Mouse (Mus musculus) embryonic facial prominence, embryonic 14.5 days (tissue): ENCODE data around the gene Vill. TPM values are rescaled to one million over a fixed set of nuclear protein-coding genes. Genes with fewer than 3 reads are reported as not detected.

Experiments used
- ATAC-seq: fragments of 200-750 bp; cut with Nextera tagmentation; 2 replicates; pipeline ENCODE4 v1.8.0; 2017; ENCODE audit warnings: low read depth, moderate number of reproducible peaks, moderate TSS enrichment
- DNase-seq: peaks from one replicate; pipeline ENCODE4 v3.0.0-alpha.2; 2015; ENCODE audit warnings: low spot score
- H3K27ac ChIP-seq: fragments of 300-500 bp; sonication (generic); replicated peaks from 2 replicates; pipeline ENCODE4 v1.5.1; 2014; ENCODE audit warnings: low read depth, mild to moderate bottlenecking, low read length, moderate library complexity
- H3K27me3 ChIP-seq: fragments of 300-500 bp; sonication (generic); replicated peaks from 2 replicates; pipeline ENCODE4 v1.6.1; 2014; ENCODE audit warnings: low read length; ENCODE audit not compliant: control insufficient read depth, insufficient read depth
- H3K36me3 ChIP-seq: fragments of 300-500 bp; sonication (generic); 2 replicates; pipeline ENCODE4 v1.6.1; 2014; ENCODE audit warnings: low read length, mixed read lengths; ENCODE audit not compliant: control insufficient read depth, insufficient read depth
- H3K4me1 ChIP-seq: fragments of 300-500 bp; sonication (generic); 2 replicates; pipeline ENCODE4 v1.6.1; 2014; ENCODE audit warnings: antibody characterized with exemption, low read length; ENCODE audit not compliant: control insufficient read depth, insufficient read depth
- H3K4me2 ChIP-seq: fragments of 300-500 bp; sonication (generic); 2 replicates; pipeline ENCODE4 v1.6.1; 2014; ENCODE audit warnings: low read depth, mild to moderate bottlenecking, low read length, moderate library complexity, mixed read lengths
- H3K4me3 ChIP-seq: fragments of 300-500 bp; sonication (generic); 2 replicates; pipeline ENCODE4 v1.5.1; 2014; ENCODE audit warnings: low read depth, mild to moderate bottlenecking, low read length
- H3K9ac ChIP-seq: fragments of 300-500 bp; sonication (generic); 2 replicates; pipeline ENCODE4 v1.6.1; 2014; ENCODE audit warnings: low read depth, mild to moderate bottlenecking, low read length, moderate library complexity, mixed read lengths
- H3K9me3 ChIP-seq: fragments of 300-500 bp; sonication (generic); 2 replicates; pipeline ENCODE4 v1.6.1; 2016; ENCODE audit warnings: low read length; ENCODE audit not compliant: control insufficient read depth
- WGBS: fragments of 180-500 bp; shearing (Covaris S2); extraction: QIAGEN DNeasy Blood & Tissue Kit; methylation state at CpG from one replicate; pipeline ENCODE4 v1.1.7; 2014; 5-methylcytosine and 5-hydroxymethylcytosine counted together
- polyA plus RNA-seq: library from polyadenylated mRNA; unstranded; fragments of >200 nt; fragmentation: Nextera tagmentation; extraction: Ambion mirVana; gene quantifications from 2 replicates; pipeline ENCODE4 v1.2.1, GENCODE M21; 2014

Gene Vill
- polyA plus RNA-seq, 1 experiment from 2014 or later, result 15.0 TPM

DNA sequence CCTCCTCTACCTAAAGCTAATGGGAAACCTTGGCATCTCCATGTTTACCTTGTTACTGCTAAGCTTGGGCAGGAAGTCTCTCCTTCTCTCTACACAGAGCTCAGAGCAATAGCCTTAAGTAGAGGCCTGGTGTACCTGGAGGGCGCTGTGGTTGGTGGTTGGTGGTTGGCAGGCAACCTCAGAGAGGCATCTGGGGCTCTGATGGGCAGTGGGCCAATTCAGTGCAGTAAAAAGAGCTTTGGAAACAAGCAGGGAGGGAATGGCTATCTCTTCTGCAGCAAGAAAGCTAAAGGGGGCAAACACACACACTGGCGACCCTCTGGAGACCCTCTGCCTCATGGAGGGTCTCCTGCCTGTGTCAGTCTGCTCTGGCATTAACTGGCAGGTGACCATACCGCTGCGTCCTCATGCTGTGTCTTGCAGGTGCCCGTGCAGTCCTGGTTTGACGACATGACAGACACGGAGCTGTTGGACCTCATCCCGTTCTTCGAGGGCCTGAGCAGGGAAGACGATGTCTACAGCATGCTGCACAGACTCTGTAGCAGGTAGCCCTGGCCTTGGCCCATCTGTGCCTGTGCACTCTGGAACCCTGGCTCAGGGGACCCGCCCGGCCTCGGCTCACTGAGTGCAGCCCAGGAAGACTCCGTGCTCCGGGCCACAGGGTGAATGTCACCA is 12.3 kb upstream of the Vill start:
- Histone ChIP-seq H3K4me3 (no peak overlapping the region), H3K36me3 (peaks cover 72% of the 10 kb centered on the region), H3K9ac (no peak overlapping the region), H3K27me3 (no peaks in the 10 kb centered on the region), H3K4me1 (no peaks in the 10 kb centered on the region; the same call in 1 of the 2 replicates), H3K9me3 (no peaks in the 10 kb centered on the region), H3K4me2 (no peak overlapping the region), H3K27ac (no peak overlapping the region)
- ATAC-seq (no peak), DNase-seq (no peak)
- WGBS, result 87% methylated on average over 15 of the region's 15 CpGs

DNA sequence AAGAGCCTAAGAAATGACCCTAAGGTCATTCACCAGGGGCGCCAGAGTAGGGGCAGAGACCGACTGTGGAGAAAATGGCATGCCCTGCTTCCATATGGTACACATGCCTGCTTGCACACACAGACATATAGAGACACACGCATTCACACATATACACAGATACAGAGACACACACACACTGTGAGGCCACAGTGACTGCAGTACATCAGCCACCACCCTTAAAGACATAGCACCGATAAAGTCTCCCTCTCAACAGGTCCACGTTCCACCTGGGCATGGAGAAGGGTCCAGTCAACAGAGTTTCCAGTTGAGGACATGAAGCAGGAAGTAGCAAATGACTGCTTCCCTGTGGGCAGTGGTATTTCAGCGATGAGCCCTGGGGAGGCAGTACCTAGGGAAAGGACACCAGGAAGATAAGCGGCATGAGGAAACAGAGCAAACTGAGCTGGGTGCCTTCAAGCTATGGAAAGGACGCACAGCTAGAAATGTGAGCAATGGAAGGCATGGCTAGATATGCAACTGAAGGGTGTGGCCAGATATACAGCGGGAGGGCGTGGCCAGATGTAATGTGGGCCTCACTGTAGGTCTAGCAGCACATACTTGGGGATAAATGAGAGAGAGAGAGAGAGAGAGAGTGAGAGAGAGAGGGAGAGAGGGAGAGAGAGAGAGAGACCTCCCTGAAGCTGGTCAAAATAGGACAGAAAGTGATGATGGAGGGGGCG is 4.2 kb upstream of the Vill start:
- ATAC-seq (no peak), DNase-seq (no peak)
- WGBS, result 66% methylated on average over 11 of the region's 11 CpGs
- Histone ChIP-seq H3K36me3 (peaks cover 7% of the 10 kb centered on the region; the same call in 1 of the 2 replicates), H3K27me3 (no peaks in the 10 kb centered on the region), H3K4me1 (peaks cover 15% of the 10 kb centered on the region), H3K9me3 (no peaks in the 10 kb centered on the region), H3K4me2 (no peak overlapping the region), H3K9ac (no peak overlapping the region), H3K4me3 (no peak overlapping the region), H3K27ac (no peak overlapping the region)

DNA sequence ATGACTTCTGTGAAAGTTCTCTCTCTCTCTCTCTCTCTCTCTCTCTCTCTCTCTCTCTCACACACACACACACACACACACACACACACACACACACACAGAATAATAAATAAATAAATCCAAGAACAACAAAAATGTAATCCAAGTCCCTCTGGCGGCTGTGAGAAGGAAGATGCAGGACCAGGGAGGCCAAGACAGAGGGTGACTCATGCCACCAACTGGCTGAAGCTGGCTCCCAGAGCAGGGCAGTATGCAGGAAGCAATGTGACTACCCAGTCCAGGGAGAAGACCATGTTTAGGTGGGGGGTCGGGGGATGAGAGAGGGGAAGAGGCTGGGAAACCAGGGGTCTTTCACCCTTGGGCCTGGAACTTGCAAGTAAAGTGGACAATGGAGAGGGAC is 1.4 kb upstream of the Vill start:
- Histone ChIP-seq H3K9ac (no peak overlapping the region), H3K4me1 (peaks cover 15% of the 10 kb centered on the region), H3K36me3 (no peaks in the 10 kb centered on the region), H3K4me2 (no peak overlapping the region), H3K27me3 (no peaks in the 10 kb centered on the region), H3K27ac (no peak overlapping the region), H3K4me3 (no peak overlapping the region), H3K9me3 (no peaks in the 10 kb centered on the region)
- ATAC-seq (no peak), DNase-seq (no peak)
- WGBS, result 77% methylated on average over 2 of the region's 2 CpGs

DNA sequence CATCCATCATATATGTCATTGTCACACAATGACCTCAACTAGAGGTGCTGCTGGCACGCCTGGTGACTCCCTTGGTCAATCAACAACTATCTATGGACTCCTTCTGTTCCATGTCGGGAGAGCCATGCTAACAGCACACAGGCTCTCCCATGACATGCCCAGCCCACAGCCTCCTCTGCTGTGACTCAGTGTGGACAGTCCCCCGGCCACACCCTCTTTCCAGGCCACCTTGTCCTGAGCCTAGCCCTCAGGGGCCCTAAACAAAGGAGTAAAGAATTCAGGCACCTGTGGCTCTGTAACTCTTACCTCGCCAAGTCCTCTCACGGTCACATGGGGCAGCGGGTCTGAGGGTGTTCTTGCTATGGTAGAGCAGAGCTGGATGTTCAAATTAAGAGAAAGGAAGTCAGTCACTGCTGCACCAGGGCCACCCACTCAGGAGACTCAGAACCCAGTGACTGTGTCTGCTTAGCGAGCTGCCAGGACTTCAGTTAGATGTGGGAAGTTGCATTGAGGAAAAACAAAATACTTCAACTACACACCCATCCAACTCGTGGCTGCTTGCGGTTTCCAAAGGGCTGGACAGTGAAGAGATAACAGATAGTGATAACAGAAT is 1.5 kb downstream of the Vill start:
- no peak for DNase-seq
- no peak overlapping the region for H3K4me3 ChIP-seq
- WGBS, result 76% methylated on average over 9 of the region's 9 CpGs
- no peak for ATAC-seq
- H3K4me2 ChIP-seq, result no peak overlapping the region
- H3K27ac ChIP-seq, result no peak overlapping the region
- peaks cover 15% of the 10 kb centered on the region for H3K4me1 ChIP-seq
- H3K27me3 ChIP-seq, result no peaks in the 10 kb centered on the region
- no peaks in the 10 kb centered on the region; the same call in 1 of the 2 replicates for H3K36me3 ChIP-seq
- H3K9ac ChIP-seq, result no peak overlapping the region
- no peaks in the 10 kb centered on the region for H3K9me3 ChIP-seq

DNA sequence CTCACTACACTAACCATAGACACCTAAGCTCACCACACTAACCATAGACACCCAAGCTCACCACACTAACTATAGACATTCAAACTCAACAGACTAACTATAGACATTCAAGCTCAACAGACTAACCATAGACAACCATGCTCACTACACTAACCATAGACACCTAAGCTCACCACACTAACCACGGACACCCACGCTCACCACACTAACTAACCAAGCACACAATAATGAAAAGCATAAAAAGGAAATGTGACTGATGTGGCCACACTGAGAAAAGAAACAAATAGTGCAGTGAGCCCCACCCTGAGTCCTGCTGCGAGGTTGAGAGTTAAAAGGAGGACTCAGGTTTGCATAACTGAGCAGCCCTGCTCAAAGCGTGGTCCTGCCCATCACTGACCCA is 2.8 kb downstream of the Vill start:
- H3K36me3 ChIP-seq, result no peaks in the 10 kb centered on the region; the same call in 1 of the 2 replicates

DNA sequence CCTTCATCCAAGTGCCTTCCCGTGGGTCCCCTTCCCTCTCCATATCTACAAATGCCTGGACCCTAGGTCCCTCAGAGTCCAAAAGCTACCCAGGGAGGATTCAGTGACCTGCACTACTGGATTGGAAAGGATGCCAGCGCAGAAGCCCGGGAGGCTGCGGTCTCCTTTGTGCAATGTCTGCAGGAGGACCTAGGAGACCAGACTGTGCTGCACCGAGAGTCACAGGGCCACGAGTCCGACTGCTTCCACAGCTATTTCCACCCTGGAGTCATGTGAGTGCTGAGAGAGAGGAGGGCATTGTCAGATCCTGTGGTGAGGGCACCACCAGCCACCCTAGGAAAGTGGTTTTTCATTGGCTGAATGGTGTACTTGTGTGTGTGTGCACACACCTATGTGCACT is 5.7 kb downstream of the Vill start:
- ATAC-seq (no peak), DNase-seq (no peak)
- Histone ChIP-seq H3K4me1 (0 out of 2 replicates have a peak, but pooled peaks cover under 1% of the 10 kb centered on the region), H3K9ac (no peak overlapping the region), H3K9me3 (no peaks in the 10 kb centered on the region), H3K4me3 (no peak overlapping the region), H3K36me3 (no peaks in the 10 kb centered on the region; the same call in 1 of the 2 replicates), H3K4me2 (no peak overlapping the region), H3K27me3 (no peaks in the 10 kb centered on the region), H3K27ac (no peak overlapping the region)
- 71% methylated on average over 7 of the region's 7 CpGs for WGBS

More for the DNA sequence above, 2.8 kb downstream of the Vill start:
- WGBS, result 87% methylated on average over 4 of the region's 4 CpGs
- H3K27ac ChIP-seq, result no peak overlapping the region
- no peaks in the 10 kb centered on the region for H3K9me3 ChIP-seq
- H3K4me3 ChIP-seq, result no peak overlapping the region
- ATAC-seq (no peak), DNase-seq (no peak)
- H3K27me3 ChIP-seq, result no peaks in the 10 kb centered on the region
- no peak overlapping the region for H3K4me2 ChIP-seq
- no peak overlapping the region for H3K9ac ChIP-seq
- peaks cover 15% of the 10 kb centered on the region for H3K4me1 ChIP-seq

DNA sequence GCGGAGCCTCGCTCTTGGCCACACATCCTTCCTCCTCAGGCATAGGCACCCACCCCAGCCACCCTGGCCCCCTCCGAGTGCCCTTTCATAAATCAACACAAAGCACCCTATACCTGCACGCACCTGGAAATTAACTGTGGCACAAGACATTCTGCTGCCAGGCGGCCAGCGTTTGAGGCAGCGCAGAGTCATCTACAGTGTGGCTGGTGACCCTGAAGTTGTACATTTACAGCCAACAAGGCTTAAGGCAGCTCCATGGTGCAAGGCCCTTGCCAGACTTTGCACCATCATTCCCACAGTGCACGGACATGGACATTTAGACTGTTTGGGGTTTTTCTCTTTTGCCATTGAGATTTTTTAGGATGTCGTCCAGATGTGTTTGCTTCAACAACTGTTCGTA is 8.1 kb downstream of the Vill start:
- Histone ChIP-seq H3K9me3 (no peaks in the 10 kb centered on the region), H3K4me2 (no peak overlapping the region), H3K4me3 (no peak overlapping the region), H3K9ac (no peak overlapping the region), H3K27ac (no peak overlapping the region), H3K4me1 (no peaks in the 10 kb centered on the region), H3K36me3 (no peaks in the 10 kb centered on the region; the same call in 1 of the 2 replicates), H3K27me3 (no peaks in the 10 kb centered on the region)
- ATAC-seq (no peak), DNase-seq (no peak)
- 89% methylated on average over 10 of the region's 10 CpGs for WGBS

DNA sequence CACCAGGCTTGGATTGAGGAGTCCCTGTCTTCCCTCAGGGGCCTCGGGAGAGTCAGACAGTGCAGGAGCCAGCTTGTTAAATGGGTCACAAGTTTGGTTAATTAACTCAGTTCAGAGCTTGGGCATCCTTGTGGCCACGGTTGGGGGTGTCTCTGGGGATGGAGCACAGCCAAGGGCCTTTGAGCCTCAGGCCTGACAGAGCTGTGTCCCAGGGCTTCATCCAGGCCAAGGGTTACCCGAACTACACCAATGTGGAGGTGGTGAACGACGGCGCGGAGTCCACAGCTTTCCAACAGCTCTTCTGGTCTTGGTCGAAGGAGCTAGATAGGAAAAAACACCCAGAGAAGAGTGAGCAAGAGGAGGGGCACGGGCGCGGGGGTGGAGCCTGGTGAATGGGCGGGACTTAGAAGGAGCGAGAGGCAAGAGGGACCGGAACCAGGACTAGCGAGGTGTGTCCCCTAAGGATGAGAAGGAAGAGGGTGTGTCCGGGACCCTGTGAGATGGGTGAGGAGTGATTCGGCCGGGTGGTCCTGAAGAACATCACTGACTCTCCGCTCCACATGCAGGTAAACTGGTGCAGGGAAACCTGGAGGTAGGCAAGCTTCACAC is 10.6 kb downstream of the Vill start:
- ATAC-seq (no peak), DNase-seq (no peak)
- Histone ChIP-seq H3K4me2 (peak overlapping the region; percentile 7; the same call in 1 of the 2 replicates), H3K27ac (no peak overlapping the region), H3K4me3 (no peak overlapping the region), H3K9me3 (no peaks in the 10 kb centered on the region), H3K27me3 (no peaks in the 10 kb centered on the region), H3K36me3 (no peaks in the 10 kb centered on the region; the same call in 1 of the 2 replicates), H3K9ac (no peak overlapping the region), H3K4me1 (no peaks in the 10 kb centered on the region)
- WGBS, result 35% methylated on average over 19 of the region's 19 CpGs
